Mouse (Mus musculus): ENCODE measurements around the gene Snca.

- TF ChIP-seq POLR2A (IDR thresholded peaks at IDR 0.05; ENCODE audit: low read depth, low read length) (no peak), CTCF (conservative IDR thresholded peaks at IDR 0.05 in 1 of 2, IDR thresholded peaks at IDR 0.05 in 1 of 2; ENCODE audit: low read depth in 2 of 2, low read length in 2 of 2) (no peak)
These were observed 74.7 kb downstream of the Snca start for GRCm38 (mm10) chr6:60754975-60755374.

Data from CH12.LX (cell line).